Mouse (Mus musculus) testis, adult 10 weeks (tissue): ENCODE measurements around the gene Gm8068. TPM values are rescaled to one million over a fixed set of nuclear protein-coding genes. Genes with fewer than 3 reads are reported as not detected.

Experiments used
- polyA plus RNA-seq: library from polyadenylated mRNA; stranded (reverse); fragments of 350-450 nt; fragmentation: Illumina TruSeq; extraction: RNeasy Lipid Tissue Mini Kit (QIAGEN cat#74804); gene quantifications from one replicate; pipeline ENCODE4 v1.2.3, GENCODE M21; 2014; ENCODE audit warnings: low read depth, low replicate concordance

The Gm8068 gene
- polyA plus RNA-seq = 2.9 TPM

GRCm38 (mm10) chr14:41701785-41702184, at the start of gene Gm8068:
Gm8068 (minus strand) TSS chr14:41701885.

DNA sequence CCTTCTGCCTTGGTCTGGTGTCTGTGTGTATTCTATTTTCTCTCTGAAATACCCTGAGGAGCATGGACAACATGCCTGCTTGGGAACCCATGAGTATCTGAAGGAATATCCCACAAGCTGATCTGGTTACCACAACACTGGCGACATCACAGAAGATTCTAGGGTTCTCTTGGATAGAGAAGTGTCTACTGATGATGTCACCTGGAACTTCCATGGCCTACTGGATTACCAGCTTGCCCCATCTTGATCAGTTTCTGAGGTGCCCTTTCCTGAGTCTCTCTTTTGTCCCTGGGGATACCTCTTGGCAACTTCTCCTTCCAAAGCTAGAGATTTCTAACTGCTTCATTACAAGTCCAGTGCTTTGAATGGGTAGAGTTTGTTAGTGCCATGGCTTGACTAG, 48.8 kb upstream of the Gm8068 start, which contains the start of gene Gm7929:
Gene Gm7929 (minus strand): TSS at position 101 of the 400 bp plus-strand sequence.

Other genes with a start within 250 kb of the Gm8068 start
- 1.5 TPM for gene Gm7954, start 248.4 kb downstream of the Gm8068 start, polyA plus RNA-seq
- gene Gm3486, start 212.4 kb downstream of the Gm8068 start, polyA plus RNA-seq = 197 TPM
- gene Gm7970, start 146.3 kb downstream of the Gm8068 start, polyA plus RNA-seq = 1.1 TPM
- gene 1700049E17Rik2, start 128.7 kb downstream of the Gm8068 start, polyA plus RNA-seq = 22.2 TPM
- 0.83 TPM for gene Gm3072, start 77.3 kb downstream of the Gm8068 start, polyA plus RNA-seq
- 158 TPM for gene Gm3676, start 55.4 kb downstream of the Gm8068 start, polyA plus RNA-seq
- gene Gm7929, start 48.7 kb upstream of the Gm8068 start, polyA plus RNA-seq = 1.7 TPM
- gene Gm47189, start 70.6 kb upstream of the Gm8068 start, polyA plus RNA-seq = 122 TPM
- 0.27 TPM for gene Gm7980, start 205.4 kb upstream of the Gm8068 start, polyA plus RNA-seq
- not detected for gene 1700049E17Rik1, start 223.1 kb upstream of the Gm8068 start, polyA plus RNA-seq
- gene 1700024B05Rik, start 242.1 kb upstream of the Gm8068 start, polyA plus RNA-seq = 18.1 TPM